Mouse (Mus musculus) myocyte (in vitro differentiated cells): ENCODE data around the gene Plekhh3.

Source experiments
- MAX ChIP-seq: IDR thresholded peaks from one replicate; pipeline ENCODE4 v1.6.1; 2011; ENCODE audit warnings: low read depth, mild to moderate bottlenecking, control low read depth
- POLR2AphosphoS2 ChIP-seq: IDR thresholded peaks from one replicate; pipeline ENCODE4 v1.6.1; 2011; ENCODE audit warnings: low read depth, control low read depth; ENCODE audit not compliant: insufficient read length
- USF1 ChIP-seq: IDR thresholded peaks from one replicate; pipeline ENCODE4 v1.6.1; 2011; ENCODE audit warnings: low read depth, mild to moderate bottlenecking, control low read depth, moderate library complexity

- TF ChIP-seq USF1 (no peak), MAX (no peak), POLR2AphosphoS2 (peak; percentile 32)
These were observed 20.1 kb upstream of the Plekhh3 start for GRCm38 (mm10) chr11:101190913-101191907.
